In genomic region chr10:40125200-40125599, GRCm38 (mm10) we compare ENCODE assay signal across 9 mouse cellular contexts. TPM values are rescaled to one million over a fixed set of nuclear protein-coding genes. Genes with fewer than 3 reads are reported as not detected.
DNase-seq lines count a peak whose midpoint lies in the region; ATAC-seq and TF ChIP-seq lines count a peak whose summit lies in the region.
"Had no signal": no experiment of that assay in that cellular context is flagged by ENCODE, and none has a peak within 500 bp of the region (broad histone marks: within the 10 kb centered on the region; RNA-seq: fewer than 3 reads in every experiment).

No protein-coding gene starts in this region.

- peak; percentile 33 to 68; a peak in 3 of 4 replicates for ATAC-seq in hematopoietic stem cell, adult 5-6 weeks (replicated peaks in 1 of 2; ENCODE audit: insufficient read depth in 1 of 2, low FRiP score in 2 of 2, low TSS enrichment in 1 of 2, low read depth in 1 of 2, poor library complexity in 2 of 2, severe bottlenecking in 2 of 2)
- ATAC-seq in neural tube, embryonic 15.5 days (ENCODE audit: low FRiP score), result no peak

- peaks cover 35% of the 10 kb centered on the region for H3K36me3 ChIP-seq in megakaryocyte, embryonic 14.5 days (replicated peaks; ENCODE audit: low read length)
- H3K36me3 ChIP-seq in neural tube, embryonic 15.5 days, result no peaks in the 10 kb centered on the region
- H3K36me3 ChIP-seq: neural tube, embryonic 13.5 days had no signal

- H3K9ac ChIP-seq in neural tube, embryonic 15.5 days (replicated peaks), result no peak overlapping the region
- H3K9ac ChIP-seq: neural tube, embryonic 13.5 days had no signal

- peak overlapping the region; percentile 48 for H3K27ac ChIP-seq in bone marrow macrophage, adult 2 months (ENCODE audit: insufficient read depth, low read depth, low read length)
- H3K27ac ChIP-seq in neural tube, embryonic 15.5 days (replicated peaks), result no peak overlapping the region
- H3K27ac ChIP-seq: neural tube, embryonic 13.5 days had no signal

- TF ChIP-seq CTCF in bone marrow macrophage, adult 2 months (IDR thresholded peaks at IDR 0.05; ENCODE audit: low read depth, low read length), result no peak

- no peak overlapping the region for H3K4me2 ChIP-seq in neural tube, embryonic 15.5 days
- H3K4me2 ChIP-seq: neural tube, embryonic 13.5 days had no signal

- peak; percentile 40 for DNase-seq in gastrocnemius, adult 18-20 months (ENCODE audit: low spot score)
- no peak for DNase-seq in gastrocnemius, postnatal 10 days
- no peak for DNase-seq in kidney, adult 9 months
- no peak for DNase-seq in layer of hippocampus, adult 9-11 months

- H3K9me3 ChIP-seq in megakaryocyte, embryonic 14.5 days, result peaks cover 7% of the 10 kb centered on the region
- no peaks in the 10 kb centered on the region for H3K9me3 ChIP-seq in neural tube, embryonic 15.5 days (replicated peaks)
- H3K9me3 ChIP-seq: neural tube, embryonic 13.5 days had no signal

- H3K27me3 ChIP-seq in megakaryocyte, embryonic 14.5 days (replicated peaks), result no peaks in the 10 kb centered on the region
- no peaks in the 10 kb centered on the region for H3K27me3 ChIP-seq in neural tube, embryonic 15.5 days (replicated peaks)
- H3K27me3 ChIP-seq: neural tube, embryonic 13.5 days had no signal

- 93% methylated on average over 9 of the region's 9 CpGs for WGBS in neural tube, embryonic 15.5 days

- no peak overlapping the region for H3K4me3 ChIP-seq in bone marrow macrophage, adult 2 months (ENCODE audit: insufficient read depth, low read length)
- peak overlapping the region; percentile 86 for H3K4me3 ChIP-seq in megakaryocyte, embryonic 14.5 days (replicated peaks)
- H3K4me3 ChIP-seq in neural tube, embryonic 15.5 days (replicated peaks), result no peak overlapping the region
- H3K4me3 ChIP-seq: neural tube, embryonic 13.5 days had no signal

- H3K4me1 ChIP-seq in bone marrow macrophage, adult 2 months (ENCODE audit: control insufficient read depth, insufficient read depth, low read length), result peaks cover 39% of the 10 kb centered on the region
- H3K4me1 ChIP-seq in megakaryocyte, embryonic 14.5 days, result peaks cover 75% of the 10 kb centered on the region
- H3K4me1 ChIP-seq in neural tube, embryonic 15.5 days, result no peaks in the 10 kb centered on the region
- H3K4me1 ChIP-seq: neural tube, embryonic 13.5 days had no signal

- TF ChIP-seq POLR2A in bone marrow macrophage, adult 2 months (IDR thresholded peaks at IDR 0.05; ENCODE audit: borderline replicate concordance, low read depth, low read length), result no peak

RNA-seq across cellular contexts. Expression of gene Slc16a10, which starts 16.9 kb away (rescaled TPM):
- total RNA-seq in gastrocnemius, adult 18-20 months (2021), result 10 to 100 TPM; 44.1 to 46.2 TPM
- 10 to 100 TPM; 27.7 to 28.0 TPM for total RNA-seq in gastrocnemius, postnatal 10 days (2021)
- polyA plus RNA-seq in bone marrow macrophage, adult 2 months (2012; ENCODE audit: insufficient read depth, insufficient read length, missing spikeins), result 59.0 and 61.3 TPM in 2 replicates
- total RNA-seq in hematopoietic stem cell, adult 5-6 weeks (2017), result 12.8 and 19.6 TPM in 2 replicates
- polyA plus RNA-seq in megakaryocyte, embryonic 14.5 days (2012; ENCODE audit: insufficient read depth, low replicate concordance), result 7.0 and 10.9 TPM in 2 replicates
- 2.2 and 10.1 TPM in 2 replicates for polyA plus RNA-seq in neural tube, embryonic 15.5 days (2015; fragmentation: Nextera tagmentation; extraction: Ambion mirVana)
